Mouse (Mus musculus): ENCODE results near the gene Ier3. TPM values are rescaled to one million over a fixed set of nuclear protein-coding genes. Genes with fewer than 3 reads are reported as not detected.

Gene Ier3
- total RNA-seq, 2 experiments from 2014 or later, result 14.7 to 17.5 TPM

GRCm38 (mm10) chr17:35840561-35840960 lies 19.1 kb downstream of the Ier3 start:
- intact Hi-C loops (cut with DNase I), result loop anchor here (2.0 kb wide), 1 partner anchor 20 kb away; the partner anchor contains the start of gene Nrm
- no peak for DNase-seq (ENCODE audit: extremely low spot score in 1 of 2, low spot score in 2 of 2)
- H3K27ac ChIP-seq, result peak overlapping the region; percentile 83; the same call in 1 of the 2 replicates
- no peak for TF ChIP-seq CTCF (IDR thresholded peaks at IDR 0.05)
- H3K4me3 ChIP-seq, result peak overlapping the region; percentile 46

GRCm38 (mm10) chr17:35841076-35841950 lies 19.8 kb downstream of the Ier3 start, which contains the start of gene Mdc1:
Gene Mdc1, plus strand, starts transcription at chr17:35841515.
- Histone ChIP-seq H3K4me3 (peak within 1 kb of the TSS; percentile 66), H3K27ac (peak within 1 kb of the TSS; percentile 83)
- intact Hi-C loops (cut with DNase I), result loop anchor here (2.0 kb wide), 1 partner anchor 19 kb away; the partner anchor contains the start of gene Nrm
- DNase-seq (ENCODE audit: extremely low spot score in 1 of 2, low spot score in 2 of 2), result peak; percentile 98 to 99
- TF ChIP-seq CTCF (IDR thresholded peaks at IDR 0.05), result peak; percentile 23; the same call in 1 of the 2 replicates

GRCm38 (mm10) chr17:35842006-35842405 lies 20.5 kb downstream of the Ier3 start:
- H3K4me3 ChIP-seq, result peak overlapping the region; percentile 66
- intact Hi-C loops (cut with DNase I), result no loop called here
- TF ChIP-seq CTCF (IDR thresholded peaks at IDR 0.05), result no peak
- no peak for DNase-seq (ENCODE audit: extremely low spot score in 1 of 2, low spot score in 2 of 2)
- H3K27ac ChIP-seq, result peak overlapping the region; percentile 56; the same call in 1 of the 2 replicates

- H3K27ac ChIP-seq, result no peak overlapping the region
- peak; percentile 47 for TF ChIP-seq CTCF (IDR thresholded peaks at IDR 0.05)
- DNase-seq (ENCODE audit: extremely low spot score in 1 of 2, low spot score in 2 of 2), result no peak
- intact Hi-C loops (cut with DNase I), result no loop called here
- no peak overlapping the region for H3K4me3 ChIP-seq
These were observed 22.0 kb downstream of the Ier3 start for GRCm38 (mm10) chr17:35843514-35843913.

GRCm38 (mm10) chr17:35848112-35848511 lies 26.6 kb downstream of the Ier3 start:
- peak; percentile 35 for TF ChIP-seq CTCF (IDR thresholded peaks at IDR 0.05)
- H3K27ac ChIP-seq, result no peak overlapping the region
- no peak for DNase-seq (ENCODE audit: extremely low spot score in 1 of 2, low spot score in 2 of 2)
- H3K4me3 ChIP-seq, result no peak overlapping the region
- intact Hi-C loops (cut with DNase I), result no loop called here

GRCm38 (mm10) chr17:35850974-35851373 lies 29.5 kb downstream of the Ier3 start:
- intact Hi-C loops (cut with DNase I), result no loop called here
- no peak for DNase-seq (ENCODE audit: extremely low spot score in 1 of 2, low spot score in 2 of 2)
- no peak for TF ChIP-seq CTCF (IDR thresholded peaks at IDR 0.05)
- no peak overlapping the region for H3K4me3 ChIP-seq
- H3K27ac ChIP-seq, result no peak overlapping the region

GRCm38 (mm10) chr17:35859371-35859770 lies 37.9 kb downstream of the Ier3 start:
- Histone ChIP-seq H3K4me3 (no peak overlapping the region), H3K27ac (no peak overlapping the region)
- DNase-seq (ENCODE audit: extremely low spot score in 1 of 2, low spot score in 2 of 2), result no peak
- intact Hi-C loops (cut with DNase I), result no loop called here
- no peak for TF ChIP-seq CTCF (IDR thresholded peaks at IDR 0.05)

- TF ChIP-seq CTCF (IDR thresholded peaks at IDR 0.05), result no peak
- intact Hi-C loops (cut with DNase I), result loop anchor here (2.0 kb wide), 1 partner anchor 19 kb away; the partner anchor contains the start of gene Mdc1
- no peak for DNase-seq (ENCODE audit: extremely low spot score in 1 of 2, low spot score in 2 of 2)
- Histone ChIP-seq H3K27ac (no peak overlapping the region), H3K4me3 (no peak overlapping the region)
These were observed 38.4 kb downstream of the Ier3 start for GRCm38 (mm10) chr17:35859835-35860234.

DNA sequence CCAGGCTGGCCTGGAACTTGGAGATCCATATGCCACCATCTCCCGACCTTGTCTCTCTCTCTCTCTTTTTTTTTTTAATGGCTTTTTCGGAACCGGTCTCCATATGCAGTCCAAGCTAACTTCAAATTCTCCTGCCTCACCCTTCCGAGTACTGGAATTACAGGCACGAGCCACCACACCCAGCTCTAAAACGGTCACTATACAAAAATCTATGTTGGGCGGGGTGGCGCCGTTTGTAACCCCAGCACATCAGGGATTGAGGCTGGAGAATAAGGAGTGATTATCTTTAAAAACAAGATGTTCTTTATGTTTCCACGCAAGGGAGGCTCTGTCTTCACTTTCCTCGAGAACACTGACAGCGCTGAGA lies 39.3 kb downstream of the Ier3 start:
- no peak for DNase-seq (ENCODE audit: extremely low spot score in 1 of 2, low spot score in 2 of 2)
- TF ChIP-seq CTCF (IDR thresholded peaks at IDR 0.05), result no peak
- intact Hi-C loops (cut with DNase I), result loop anchor here (2.0 kb wide), 1 partner anchor 20 kb away; the partner anchor contains the start of gene Mdc1
- H3K27ac ChIP-seq, result peak overlapping the region; percentile 51
- peak overlapping the region; percentile 97 for H3K4me3 ChIP-seq

DNA sequence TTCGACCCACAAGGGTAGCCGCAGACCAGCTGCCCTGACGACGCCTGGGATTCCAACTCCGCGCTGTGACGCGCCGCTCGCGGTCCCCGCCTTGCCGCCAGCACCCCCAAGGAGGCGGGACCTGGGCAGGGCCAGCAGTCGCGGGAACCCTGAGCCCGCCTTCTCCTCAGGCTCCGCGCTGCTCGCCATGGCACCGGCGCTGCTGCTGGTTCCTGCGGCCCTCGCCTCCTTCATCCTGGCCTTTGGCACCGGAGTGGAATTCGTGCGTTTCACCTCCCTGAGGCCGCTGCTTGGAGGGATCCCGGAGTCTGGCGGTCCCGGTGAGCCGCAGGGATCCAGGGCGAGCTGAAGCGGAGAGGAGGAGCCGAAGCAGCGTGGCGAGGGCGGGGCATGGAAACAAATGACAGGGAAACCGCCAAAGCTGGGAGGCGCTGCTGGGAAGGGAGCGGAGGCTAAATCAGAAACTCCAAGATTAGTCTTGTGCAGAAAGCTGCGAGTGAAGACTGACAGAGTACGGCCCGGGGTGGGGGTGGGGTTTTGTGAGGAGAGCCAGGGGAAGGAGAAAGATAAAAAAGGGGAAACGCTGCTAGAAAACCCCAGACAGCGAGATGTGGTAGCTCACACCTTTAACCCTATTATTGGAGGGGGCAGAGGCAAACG lies 39.8 kb downstream of the Ier3 start, which contains the start of gene Nrm:
Nrm (plus strand) TSS at position 121 of the 660 bp plus-strand sequence.
- DNase-seq (ENCODE audit: extremely low spot score in 1 of 2, low spot score in 2 of 2), result peak; percentile 85 to 89
- intact Hi-C loops (cut with DNase I), result loop anchor here (2.0 kb wide), 1 partner anchor 21 kb away; the partner anchor contains the start of gene Mdc1
- H3K27ac ChIP-seq, result peak within 1 kb of the TSS; percentile 51
- TF ChIP-seq CTCF (IDR thresholded peaks at IDR 0.05), result peak; percentile 33
- H3K4me3 ChIP-seq, result peak within 1 kb of the TSS; percentile 97

GRCm38 (mm10) chr17:35864832-35865353 lies 43.4 kb downstream of the Ier3 start:
- DNase-seq (ENCODE audit: extremely low spot score in 1 of 2, low spot score in 2 of 2), result no peak
- Histone ChIP-seq H3K4me3 (peak overlapping the region; percentile 71), H3K27ac (no peak overlapping the region)
- TF ChIP-seq CTCF (IDR thresholded peaks at IDR 0.05), result no peak
- intact Hi-C loops (cut with DNase I), result no loop called here

Measured in left cerebral cortex, adult 2 months (tissue).